Mouse (Mus musculus) kidney, postnatal 10 days (tissue): Measurements from ENCODE around the gene Fam43b.
"Not testable (repeated sequence)": the region's sequence is repeated elsewhere in the genome, so short reads cannot be mapped to it uniquely, and the experiment has no call there.

Experiments
- DNase-seq: peaks from one replicate; pipeline ENCODE4 v3.0.0; 2021; ENCODE audit warnings: mixed read lengths

The Fam43b gene

GRCm38 (mm10) chr4:138395971-138396645, at the start of gene Fam43b:
Gene Fam43b (minus strand): TSS chr4:138396528.
- peak; percentile 72 for DNase-seq

DNA sequence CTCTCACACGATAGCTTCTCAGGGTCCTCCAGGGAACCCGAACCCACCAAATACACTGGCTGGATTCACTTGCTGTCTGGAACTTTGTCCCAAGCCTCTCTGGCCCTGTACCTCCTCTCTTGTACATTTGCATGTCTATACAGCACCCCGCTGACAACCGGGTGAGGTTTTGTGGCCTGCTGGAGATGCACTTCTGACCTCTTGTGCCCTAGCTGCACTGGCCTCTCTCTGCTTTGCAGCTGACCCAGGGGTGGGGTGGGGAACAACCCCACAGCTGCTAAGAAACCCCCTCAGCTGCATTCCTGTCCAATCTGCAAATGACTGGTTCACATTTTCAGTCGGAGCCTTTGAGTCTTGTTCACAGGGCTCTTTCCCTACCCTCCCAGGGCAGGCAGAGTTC, 48.6 kb upstream of the Fam43b start:
- no peak for DNase-seq

DNA sequence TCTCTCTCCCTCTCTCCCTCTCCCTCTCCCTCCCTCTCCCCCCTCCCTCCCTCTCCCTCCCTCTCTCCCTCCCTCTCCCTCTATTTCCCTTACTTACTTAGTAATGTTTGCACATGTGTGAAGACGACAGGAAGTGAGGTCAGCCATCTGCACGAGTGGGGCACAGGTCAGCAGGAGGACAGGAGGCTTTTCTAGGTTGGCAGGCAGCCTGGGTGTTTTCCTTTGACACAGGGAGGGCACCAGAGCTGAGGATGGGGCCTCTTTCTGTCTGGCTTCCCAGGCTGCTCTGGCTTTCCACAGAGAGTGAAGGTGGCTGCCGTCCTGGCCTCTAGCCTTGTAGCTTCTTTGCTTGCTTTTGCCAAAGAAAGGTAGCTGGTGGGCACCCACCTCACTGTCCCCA, 43.7 kb upstream of the Fam43b start:
- no peak for DNase-seq

DNA sequence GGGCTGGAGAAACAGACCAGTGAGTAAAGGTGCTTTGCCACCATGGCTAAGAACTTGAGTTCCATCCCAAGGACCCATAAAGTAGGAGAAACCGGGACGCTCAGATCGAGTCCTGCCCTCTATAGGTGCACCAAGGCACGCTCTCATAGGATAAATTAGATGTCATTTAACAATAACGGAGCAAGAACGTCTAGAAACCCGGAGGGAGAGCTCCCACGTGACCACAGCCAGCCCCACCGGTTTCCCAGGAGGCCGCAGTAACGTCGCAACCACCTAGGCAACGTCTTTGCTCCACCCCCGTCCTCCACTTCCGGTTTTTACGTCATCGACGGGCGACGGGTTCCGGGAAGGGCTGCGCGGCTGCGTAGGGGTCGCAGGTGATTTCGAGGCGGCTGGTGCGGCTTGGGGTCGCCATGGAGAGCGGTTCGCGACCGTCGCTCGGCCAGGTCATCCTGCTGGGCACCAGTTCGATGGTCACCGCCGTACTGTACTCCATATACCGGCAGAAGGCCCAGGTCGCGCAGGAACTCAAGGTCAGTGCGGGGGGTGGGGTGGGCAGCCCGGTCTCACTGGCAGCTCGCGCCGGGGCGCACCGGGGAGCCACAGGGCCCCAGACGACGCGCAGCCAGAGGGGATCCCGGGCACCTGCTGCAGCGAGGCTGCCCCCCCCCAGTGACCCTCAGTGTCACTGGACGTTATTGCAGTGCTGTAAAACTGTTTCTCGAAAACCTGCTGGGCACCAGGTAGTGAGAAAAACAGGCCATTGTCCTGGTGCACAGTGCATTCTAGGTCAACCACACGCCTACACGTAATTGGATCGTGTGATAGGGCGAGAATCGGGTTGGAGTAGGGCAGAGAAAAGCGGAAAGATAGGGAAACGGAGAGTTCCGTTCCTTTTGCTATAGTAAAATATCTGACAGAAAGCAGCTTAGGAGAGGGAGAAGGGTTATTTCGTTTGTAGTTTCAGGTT, 38.3 kb upstream of the Fam43b start, which contains the start of gene Mul1:
Mul1 (plus strand) TSS at position 325 of the 970 bp plus-strand sequence.
- peak; percentile 97 for DNase-seq

GRCm38 (mm10) chr4:138431340-138431739, 35.0 kb upstream of the Fam43b start:
- no peak for DNase-seq

DNA sequence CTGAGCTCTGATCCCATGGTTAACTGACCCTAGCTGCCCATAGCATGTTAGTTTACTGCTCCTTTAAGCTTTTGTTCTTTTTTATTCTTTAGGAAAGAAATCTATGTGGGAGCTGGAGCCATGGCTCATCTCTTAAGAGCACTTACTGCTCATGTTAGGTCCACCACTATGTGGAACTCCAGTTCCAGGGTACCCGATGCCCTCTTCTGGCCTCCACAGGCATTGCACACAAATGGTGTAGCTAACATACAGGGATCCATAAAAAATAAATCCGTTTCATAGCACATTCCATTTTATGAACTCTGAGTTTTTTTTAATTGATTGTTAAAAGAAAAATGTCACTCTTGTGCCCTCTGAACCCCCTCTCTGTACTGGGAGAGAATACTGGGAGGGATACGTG, 33.5 kb upstream of the Fam43b start:
- DNase-seq = peak; percentile 76

GRCm38 (mm10) chr4:138426778-138427705, 30.7 kb upstream of the Fam43b start:
- DNase-seq = peak; percentile 92

DNA sequence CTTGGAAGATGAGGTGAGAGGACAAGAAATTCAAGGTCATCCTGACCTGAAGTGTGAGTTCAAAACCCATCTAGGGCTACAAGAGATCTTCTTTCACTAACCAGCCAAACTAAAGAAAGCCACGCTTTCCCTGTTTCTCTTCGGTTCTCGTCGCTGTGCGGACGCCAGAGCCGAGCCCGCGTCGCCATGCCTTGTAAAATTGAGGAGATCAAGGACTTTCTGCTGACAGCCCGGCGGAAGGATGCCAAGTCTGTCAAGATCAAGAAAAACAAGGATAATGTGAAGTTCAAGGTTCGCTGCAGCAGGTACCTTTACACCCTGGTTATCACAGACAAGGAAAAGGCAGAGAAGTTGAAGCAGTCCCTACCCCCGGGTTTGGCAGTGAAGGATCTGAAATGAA, 29.3 kb upstream of the Fam43b start:
- not testable (repeated sequence) for DNase-seq

GRCm38 (mm10) chr4:138425028-138425427, 28.7 kb upstream of the Fam43b start:
- DNase-seq = no peak

DNA sequence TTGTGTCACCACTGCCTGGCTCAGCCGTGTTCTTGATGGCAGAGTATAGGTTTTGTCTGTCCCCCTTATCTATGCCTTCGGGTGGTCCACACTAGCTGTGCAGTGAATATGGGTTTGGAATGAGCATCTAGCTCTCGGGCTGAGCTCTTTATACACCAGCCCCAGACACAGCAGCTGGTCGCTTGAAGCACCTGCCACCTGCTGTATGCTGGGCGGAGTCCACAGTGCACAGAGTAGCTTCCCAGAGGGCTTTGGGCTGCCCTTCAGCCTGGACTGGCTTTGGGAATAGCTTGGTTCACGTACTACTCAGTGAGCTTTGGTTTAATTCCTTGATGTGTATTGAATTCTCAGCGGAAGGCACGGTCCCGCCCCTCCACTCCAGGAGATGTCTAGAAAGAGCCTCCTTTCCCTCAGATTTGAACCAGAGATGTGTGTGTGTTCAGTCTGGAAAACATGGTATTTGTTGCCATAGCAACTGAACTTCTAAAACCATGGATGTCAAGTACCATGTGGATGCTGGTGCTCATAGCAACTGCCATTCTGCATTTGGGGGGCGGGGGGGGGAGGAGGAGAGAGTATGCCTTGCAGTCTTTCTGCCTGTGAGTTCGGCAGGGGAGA, 22.1 kb upstream of the Fam43b start:
- no peak for DNase-seq

- no peak for DNase-seq
Measured at GRCm38 (mm10) chr4:138417882-138418281, 21.6 kb upstream of the Fam43b start.

GRCm38 (mm10) chr4:138416414-138416813, 20.1 kb upstream of the Fam43b start:
- no peak for DNase-seq

GRCm38 (mm10) chr4:138415991-138416390, 19.7 kb upstream of the Fam43b start:
- DNase-seq = no peak

DNA sequence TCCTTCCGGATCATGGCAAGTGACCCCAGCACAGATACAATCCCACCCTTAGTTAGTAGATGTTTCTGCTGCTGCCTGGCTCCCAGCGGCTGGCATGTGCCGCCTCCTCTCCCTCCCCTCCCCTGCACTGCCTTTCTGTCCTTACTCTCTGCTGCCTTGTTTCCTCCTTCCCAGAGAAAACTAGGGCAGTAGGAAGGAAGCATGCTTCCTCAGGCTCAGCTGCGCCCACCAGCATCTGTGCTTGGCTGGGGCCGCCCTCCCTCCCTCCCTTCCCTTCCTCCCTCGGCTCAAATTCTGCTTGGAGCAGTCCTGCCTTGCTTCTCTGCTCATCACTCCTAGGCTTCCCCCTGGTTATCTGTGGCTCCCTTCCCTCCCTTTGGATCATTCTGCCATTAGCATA, 18.4 kb upstream of the Fam43b start:
- peak; percentile 63 for DNase-seq

DNA sequence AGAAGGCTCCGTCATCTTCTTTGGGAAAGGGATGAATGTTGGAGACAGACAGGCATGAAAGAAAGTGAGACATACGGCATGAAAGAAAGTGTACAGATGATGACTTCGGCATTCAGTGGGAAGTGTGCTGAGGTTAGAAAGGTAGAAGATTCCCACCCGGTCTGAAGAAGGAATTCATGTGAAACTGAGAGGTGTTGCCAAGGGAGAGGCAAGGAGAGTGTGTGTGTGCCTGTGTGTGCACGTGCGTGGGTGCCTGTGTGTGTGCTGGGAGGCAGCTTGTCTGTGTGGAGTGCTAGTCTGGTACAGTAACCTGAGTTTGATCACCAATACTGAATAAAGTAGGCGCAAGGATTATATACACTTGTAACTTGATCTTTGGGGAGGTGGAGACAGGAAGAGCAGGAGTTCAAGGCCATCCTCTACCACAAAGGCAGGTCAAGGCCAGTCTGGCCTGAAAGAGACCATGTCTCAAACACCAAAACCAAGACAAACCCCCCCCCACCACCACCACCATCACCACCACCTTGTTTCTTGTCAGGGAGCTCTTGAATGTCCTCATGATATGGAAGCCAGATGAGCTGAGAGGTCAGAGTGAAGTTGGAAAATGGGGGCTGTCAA, 15.3 kb upstream of the Fam43b start:
- DNase-seq = no peak

- no peak for DNase-seq
Measured at GRCm38 (mm10) chr4:138411011-138411410, 14.7 kb upstream of the Fam43b start.

DNA sequence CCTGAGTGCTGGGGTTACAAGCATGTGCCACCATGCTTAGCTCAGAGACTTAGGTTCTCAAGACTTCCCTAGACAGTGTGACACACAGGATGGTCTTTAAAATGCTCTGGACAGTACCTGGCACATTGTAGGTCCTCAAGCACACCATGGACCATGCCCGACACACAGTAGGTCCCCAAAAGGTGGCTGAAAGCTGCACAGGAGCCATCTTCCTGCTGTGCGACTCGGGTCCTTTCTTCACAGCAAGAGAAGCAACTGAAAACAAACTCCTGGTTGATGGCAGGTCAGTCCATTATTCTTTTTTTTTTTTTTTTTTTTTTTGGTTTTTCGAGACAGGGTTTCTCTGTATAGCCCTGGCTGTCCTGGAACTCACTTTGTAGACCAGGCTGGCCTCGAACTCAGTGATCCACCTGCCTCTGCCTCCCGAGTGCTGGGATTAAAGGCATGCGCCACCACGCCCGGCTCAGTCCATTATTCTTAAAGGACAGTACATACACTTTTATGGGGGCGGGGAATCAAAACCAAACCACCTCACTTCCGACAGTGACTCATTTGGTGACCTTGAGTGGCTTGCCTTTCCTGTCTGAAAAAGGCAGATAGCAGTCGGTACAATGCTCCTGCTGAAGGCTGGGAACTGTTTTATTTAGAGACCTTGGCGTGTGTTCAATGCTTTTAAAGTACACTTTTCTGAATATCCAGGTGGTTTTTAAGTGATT, 11.3 kb upstream of the Fam43b start:
- peak; percentile 34 for DNase-seq

DNA sequence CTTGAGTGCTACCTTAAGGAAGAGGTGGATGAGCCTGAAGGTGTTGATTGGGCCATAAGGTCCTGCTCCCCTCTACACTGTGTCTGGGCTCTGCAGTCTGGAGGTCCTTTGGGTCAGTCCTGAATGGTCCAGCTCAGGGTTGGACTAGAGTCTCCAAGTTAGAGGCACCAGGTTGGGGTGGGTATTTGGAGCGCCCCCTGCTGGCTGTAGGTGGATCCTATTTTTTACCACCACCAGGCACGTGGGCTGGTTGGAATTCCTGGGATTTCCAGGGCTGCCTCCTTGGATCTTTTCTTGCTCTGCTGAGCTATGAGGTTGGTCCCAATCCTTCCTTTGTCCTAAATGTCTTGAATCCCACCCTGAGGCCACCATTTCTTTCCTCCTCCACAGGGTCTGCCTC, 8.5 kb upstream of the Fam43b start:
- peak; percentile 64 for DNase-seq

- no peak for DNase-seq
Measured at GRCm38 (mm10) chr4:138396711-138397110, 383 bp upstream of the Fam43b start.

- DNase-seq = peak; percentile 31
Measured at GRCm38 (mm10) chr4:138395087-138395970, 999 bp downstream of the Fam43b start.
